Mouse (Mus musculus) left cerebral cortex, postnatal 4 days (tissue): ENCODE results near the gene Chmp2b. TPM values are rescaled to one million over a fixed set of nuclear protein-coding genes. Genes with fewer than 3 reads are reported as not detected.

Source experiments
- DNase-seq: peaks from one replicate; pipeline ENCODE4 v3.0.0-alpha.2; 2022
- intact Hi-C: fragments of 180-260 bp; cut with DNase I; formaldehyde crosslinking; loops from one replicate; pipeline ENCODE4 v1.15.1; 2025
- total RNA-seq, 2 experiments: library from RNA; stranded (reverse); gene quantifications; 2 replicates each; pipeline ENCODE4 v1.2.3; 2021

Chmp2b gene
- 10 to 100 TPM; 90.4 to 93.1 TPM for total RNA-seq

- intact Hi-C loops, result no loop called here
- DNase-seq, result peak; percentile 87
These were observed at the start of gene Chmp2b for GRCm38 (mm10) chr16:65561963-65562863. TSS of gene Chmp2b (minus strand) at chr16:65562726.

- no peak for DNase-seq
- intact Hi-C loops, result no loop called here
These were observed 49.2 kb upstream of the Chmp2b start for GRCm38 (mm10) chr16:65611678-65612077.

GRCm38 (mm10) chr16:65600798-65601197, 38.3 kb upstream of the Chmp2b start:
- no peak for DNase-seq
- intact Hi-C loops, result no loop called here

GRCm38 (mm10) chr16:65586111-65586865, 23.8 kb upstream of the Chmp2b start:
- no peak for DNase-seq
- intact Hi-C loops, result no loop called here

GRCm38 (mm10) chr16:65585699-65586098, 23.2 kb upstream of the Chmp2b start:
- intact Hi-C loops, result no loop called here
- DNase-seq, result no peak

- DNase-seq, result no peak
- intact Hi-C loops, result no loop called here
These were observed 14.9 kb upstream of the Chmp2b start for GRCm38 (mm10) chr16:65577298-65578029.

GRCm38 (mm10) chr16:65568853-65569252, 6.3 kb upstream of the Chmp2b start:
- intact Hi-C loops, result no loop called here
- no peak for DNase-seq

- no peak for DNase-seq
- intact Hi-C loops, result no loop called here
These were observed 2.4 kb upstream of the Chmp2b start for GRCm38 (mm10) chr16:65564951-65565350.

- intact Hi-C loops, result no loop called here
- DNase-seq, result peak; percentile 17
These were observed 1.8 kb upstream of the Chmp2b start for GRCm38 (mm10) chr16:65564306-65564705.

GRCm38 (mm10) chr16:65562864-65563206, 309 bp upstream of the Chmp2b start:
- intact Hi-C loops, result no loop called here

GRCm38 (mm10) chr16:65560996-65561962, 1.2 kb downstream of the Chmp2b start:
- intact Hi-C loops, result no loop called here
- DNase-seq, result no peak

More at GRCm38 (mm10) chr16:65562864-65563206, 309 bp upstream of the Chmp2b start:
- no peak for DNase-seq

GRCm38 (mm10) chr16:65559591-65559990, 2.9 kb downstream of the Chmp2b start:
- intact Hi-C loops, result no loop called here
- no peak for DNase-seq

GRCm38 (mm10) chr16:65557369-65557768, 5.2 kb downstream of the Chmp2b start:
- DNase-seq, result no peak
- intact Hi-C loops, result no loop called here

- intact Hi-C loops, result no loop called here
- no peak for DNase-seq
These were observed 8.3 kb downstream of the Chmp2b start for GRCm38 (mm10) chr16:65554267-65554666.

- no peak for DNase-seq
- intact Hi-C loops, result no loop called here
These were observed 11.7 kb downstream of the Chmp2b start for GRCm38 (mm10) chr16:65550814-65551213.

- no peak for DNase-seq
- intact Hi-C loops, result no loop called here
These were observed 13.6 kb downstream of the Chmp2b start for GRCm38 (mm10) chr16:65548960-65549359.

GRCm38 (mm10) chr16:65543676-65544293, 18.7 kb downstream of the Chmp2b start:
- intact Hi-C loops, result no loop called here
- no peak for DNase-seq

GRCm38 (mm10) chr16:65533315-65533999, 29.1 kb downstream of the Chmp2b start:
- intact Hi-C loops, result no loop called here
- DNase-seq, result peak; percentile 47

GRCm38 (mm10) chr16:65531663-65532062, 30.9 kb downstream of the Chmp2b start:
- peak; percentile 45 for DNase-seq

More at GRCm38 (mm10) chr16:65531663-65532062, 30.9 kb downstream of the Chmp2b start:
- intact Hi-C loops, result no loop called here
